Mouse (Mus musculus) frontal cortex, adult 2 months (tissue): ENCODE measurements at regions not wholly inside any gene's neighbourhood (a gene's known extent, or its start where the extent isn't known, plus 50 kb on each side); places are given as distances from the start of the nearest gene placed in this dataset.

Source experiments
- DNase-seq, 2 experiments: peaks; one replicate each; pipeline ENCODE4 v3.0.0; 2022; ENCODE audit warnings: low spot score in 1 of 2; ENCODE audit errors: extremely low spot score in 1 of 2

DNA sequence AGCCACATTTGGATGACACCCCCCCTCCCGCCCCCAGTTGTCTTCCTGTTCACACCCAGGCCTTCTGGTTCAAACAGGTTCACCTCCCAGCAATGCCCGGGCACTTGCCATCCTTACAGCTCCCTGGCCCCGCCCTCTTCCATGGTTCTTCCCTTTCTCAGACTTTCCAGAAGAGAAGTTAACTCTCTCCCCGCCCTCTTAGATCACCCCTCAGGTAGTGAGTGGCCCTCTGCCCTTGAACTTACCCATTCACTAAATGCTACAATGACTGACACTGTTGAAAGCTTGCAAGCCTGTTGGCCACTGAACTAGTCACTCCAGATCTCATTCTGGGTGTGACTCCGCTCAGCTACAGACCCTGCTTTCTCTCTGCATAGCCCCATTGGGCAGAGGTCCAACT lies 99.1 kb downstream of the Btc start:
- no peak for DNase-seq

GRCm38 (mm10) chr5:91307031-91307430 lies 95.8 kb downstream of the Btc start:
- no peak for DNase-seq
